Mouse (Mus musculus) liver, adult (tissue): ENCODE results near the gene Mki67.

Experiments
- GATA4 ChIP-seq: IDR thresholded peaks from 2 replicates; pipeline ENCODE4 v1.6.1; 2014; ENCODE audit warnings: mild to moderate bottlenecking, low read length; ENCODE audit not compliant: insufficient replicate concordance

The Mki67 gene

GRCm38 (mm10) chr7:135726707-135727106, 10.5 kb upstream of the Mki67 start:
- no peak for TF ChIP-seq GATA4

- TF ChIP-seq GATA4 = no peak
Observed at GRCm38 (mm10) chr7:135723672-135724341, 7.6 kb upstream of the Mki67 start.

GRCm38 (mm10) chr7:135722011-135722838, 6.1 kb upstream of the Mki67 start:
- no peak for TF ChIP-seq GATA4

GRCm38 (mm10) chr7:135721436-135721992, 5.4 kb upstream of the Mki67 start:
- no peak for TF ChIP-seq GATA4

- TF ChIP-seq GATA4 = no peak
Observed at GRCm38 (mm10) chr7:135716968-135717557, 902 bp upstream of the Mki67 start.

- TF ChIP-seq GATA4 = peak; percentile 83; the same call in 1 of the 2 replicates
Observed at GRCm38 (mm10) chr7:135716445-135716877, 300 bp upstream of the Mki67 start.

- no peak for TF ChIP-seq GATA4
Observed at GRCm38 (mm10) chr7:135715166-135715565, 995 bp downstream of the Mki67 start.

- no peak for TF ChIP-seq GATA4
Observed at GRCm38 (mm10) chr7:135713326-135713725, 2.8 kb downstream of the Mki67 start.

GRCm38 (mm10) chr7:135712534-135712933, 3.6 kb downstream of the Mki67 start:
- no peak for TF ChIP-seq GATA4

GRCm38 (mm10) chr7:135710702-135711101, 5.5 kb downstream of the Mki67 start:
- TF ChIP-seq GATA4 = no peak

- TF ChIP-seq GATA4 = no peak
Observed at GRCm38 (mm10) chr7:135705753-135706152, 10.4 kb downstream of the Mki67 start.

- TF ChIP-seq GATA4 = no peak
Observed at GRCm38 (mm10) chr7:135705083-135705482, 11.1 kb downstream of the Mki67 start.

GRCm38 (mm10) chr7:135704251-135704650, 11.9 kb downstream of the Mki67 start:
- TF ChIP-seq GATA4 = no peak

- TF ChIP-seq GATA4 = no peak
Observed at GRCm38 (mm10) chr7:135703600-135704148, 12.5 kb downstream of the Mki67 start.

- no peak for TF ChIP-seq GATA4
Observed at GRCm38 (mm10) chr7:135698362-135698761, 17.8 kb downstream of the Mki67 start.
